Mouse (Mus musculus): ENCODE measurements at regions not wholly inside any gene's neighbourhood (a gene's known extent, or its start where the extent isn't known, plus 50 kb on each side); places are given as distances from the start of the nearest gene placed in this dataset.

GRCm38 (mm10) chr2:34111286-34111685, 223.5 kb upstream of the Mvb12b start:
- DNase-seq: no peak

- no peak for DNase-seq
Measured at GRCm38 (mm10) chr2:34110582-34110981, 222.8 kb upstream of the Mvb12b start.

- no peak for DNase-seq
Measured at GRCm38 (mm10) chr2:34107566-34108303, 220.0 kb upstream of the Mvb12b start.

GRCm38 (mm10) chr2:34106837-34107565, 219.3 kb upstream of the Mvb12b start:
- no peak for DNase-seq

- DNase-seq: no peak
Measured at GRCm38 (mm10) chr2:34106245-34106644, 218.5 kb upstream of the Mvb12b start.

- DNase-seq: no peak
Measured at GRCm38 (mm10) chr2:34105271-34106051, 217.7 kb upstream of the Mvb12b start.

GRCm38 (mm10) chr2:34098004-34098547, 210.3 kb upstream of the Mvb12b start:
- no peak for DNase-seq

- peak; percentile 57 to 75 for DNase-seq
Measured at GRCm38 (mm10) chr2:34096561-34096960, 208.8 kb upstream of the Mvb12b start.

GRCm38 (mm10) chr2:34088832-34089231, 201.1 kb upstream of the Mvb12b start:
- DNase-seq: no peak

GRCm38 (mm10) chr2:34086130-34086529, 198.4 kb upstream of the Mvb12b start:
- DNase-seq: no peak

- no peak for DNase-seq
Measured at GRCm38 (mm10) chr2:34084513-34084912, 196.8 kb upstream of the Mvb12b start.

- no peak for DNase-seq
Measured at GRCm38 (mm10) chr2:34082486-34082885, 194.7 kb upstream of the Mvb12b start.

GRCm38 (mm10) chr2:34080176-34080575, 192.4 kb upstream of the Mvb12b start:
- no peak for DNase-seq

- DNase-seq: no peak
Measured at GRCm38 (mm10) chr2:34079282-34079681, 191.5 kb upstream of the Mvb12b start.

- no peak for DNase-seq
Measured at GRCm38 (mm10) chr2:34078875-34079262, 191.1 kb upstream of the Mvb12b start.

- no peak for DNase-seq
Measured at GRCm38 (mm10) chr2:34078248-34078874, 190.6 kb upstream of the Mvb12b start.

- no peak for DNase-seq
Measured at GRCm38 (mm10) chr2:34076346-34076745, 188.6 kb upstream of the Mvb12b start.

- DNase-seq: no peak
Measured at GRCm38 (mm10) chr2:34074066-34074465, 186.3 kb upstream of the Mvb12b start.

- no peak for DNase-seq
Measured at GRCm38 (mm10) chr2:34065592-34065991, 177.8 kb upstream of the Mvb12b start.

GRCm38 (mm10) chr2:34065090-34065489, 177.3 kb upstream of the Mvb12b start:
- DNase-seq: peak in 1 of 2 experiments; percentile 6

- DNase-seq: no peak
Measured at GRCm38 (mm10) chr2:34056552-34056951, 168.8 kb upstream of the Mvb12b start.

- DNase-seq: no peak
Measured at GRCm38 (mm10) chr2:34043064-34043463, 155.3 kb upstream of the Mvb12b start.

All from heart, adult 18-20 months (tissue).